Mouse (Mus musculus): ENCODE data around the gene Med13l.

Gene Med13l

DNA sequence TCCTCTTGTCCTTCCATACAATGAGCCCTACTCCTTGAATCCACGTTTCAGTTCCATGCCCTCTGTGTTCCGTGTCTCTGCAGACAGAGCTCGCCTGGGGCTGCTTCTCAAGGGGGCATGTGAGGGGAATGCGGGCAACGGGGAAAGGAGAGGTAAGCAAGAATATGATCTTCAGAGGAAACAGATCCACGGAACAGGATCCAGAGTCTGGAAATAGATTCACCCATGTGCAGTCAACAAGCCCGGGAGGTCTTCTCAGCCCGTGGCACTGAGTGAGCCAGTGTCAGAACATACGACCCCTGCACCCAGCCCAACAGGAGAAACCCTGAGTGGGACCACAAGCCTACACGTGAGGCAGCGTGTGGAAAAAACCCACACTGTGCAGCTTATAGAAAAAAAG is 228.7 kb downstream of the Med13l start:
- no peak for DNase-seq (ENCODE audit: low spot score in 2 of 2)

- DNase-seq (ENCODE audit: low spot score in 2 of 2): no peak
These were observed 229.3 kb downstream of the Med13l start for GRCm38 (mm10) chr5:118789776-118790175.

GRCm38 (mm10) chr5:118797811-118798210 is 237.3 kb downstream of the Med13l start:
- no peak for DNase-seq (ENCODE audit: low spot score in 2 of 2)

- no peak for DNase-seq (ENCODE audit: low spot score in 2 of 2)
These were observed 241.1 kb downstream of the Med13l start for GRCm38 (mm10) chr5:118801592-118801991.

- DNase-seq (ENCODE audit: low spot score in 2 of 2): no peak
These were observed 241.6 kb downstream of the Med13l start for GRCm38 (mm10) chr5:118802036-118802435.

DNA sequence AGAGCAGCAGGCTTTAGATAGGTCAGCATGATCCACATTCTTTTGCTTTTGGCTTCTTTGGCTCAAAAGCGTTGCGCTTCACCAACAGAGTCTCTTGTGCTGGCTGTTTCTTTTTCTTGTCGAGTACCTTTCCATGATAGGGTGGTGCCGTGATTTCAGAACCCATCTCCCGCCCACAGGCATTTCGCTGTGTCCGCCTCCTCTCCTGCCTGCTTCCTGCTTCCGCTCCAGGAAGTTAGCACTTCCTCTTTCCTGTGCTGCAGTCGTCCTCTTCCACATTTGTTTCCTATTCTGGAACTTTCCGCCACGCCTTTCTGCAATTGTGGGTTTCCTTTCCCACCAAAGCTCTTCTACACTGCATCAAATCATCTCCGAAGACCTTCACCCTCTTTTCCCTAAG is 248.5 kb downstream of the Med13l start:
- no peak for DNase-seq (ENCODE audit: low spot score in 2 of 2)

DNA sequence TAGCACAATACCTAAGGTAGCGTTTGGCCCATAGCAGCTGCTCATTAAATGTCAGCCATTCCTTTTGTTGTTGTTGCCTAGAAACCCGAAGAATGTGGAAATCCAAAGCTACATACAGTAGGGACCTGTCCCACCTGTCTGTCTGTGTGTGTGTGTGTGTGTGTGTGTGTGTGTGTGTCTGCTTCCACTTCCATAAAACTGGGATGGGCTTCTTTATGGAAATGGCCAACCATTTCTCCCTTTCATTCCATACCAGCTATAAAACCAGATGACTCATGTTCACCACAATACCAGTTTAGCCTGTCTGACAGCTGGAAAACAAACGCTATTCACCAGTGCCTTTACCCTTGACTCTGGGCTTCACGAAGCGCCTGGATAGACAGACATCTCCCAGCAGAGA is 249.1 kb downstream of the Med13l start:
- peak in 1 of 2 experiments; percentile 61 for DNase-seq (ENCODE audit: low spot score in 2 of 2)

DNA sequence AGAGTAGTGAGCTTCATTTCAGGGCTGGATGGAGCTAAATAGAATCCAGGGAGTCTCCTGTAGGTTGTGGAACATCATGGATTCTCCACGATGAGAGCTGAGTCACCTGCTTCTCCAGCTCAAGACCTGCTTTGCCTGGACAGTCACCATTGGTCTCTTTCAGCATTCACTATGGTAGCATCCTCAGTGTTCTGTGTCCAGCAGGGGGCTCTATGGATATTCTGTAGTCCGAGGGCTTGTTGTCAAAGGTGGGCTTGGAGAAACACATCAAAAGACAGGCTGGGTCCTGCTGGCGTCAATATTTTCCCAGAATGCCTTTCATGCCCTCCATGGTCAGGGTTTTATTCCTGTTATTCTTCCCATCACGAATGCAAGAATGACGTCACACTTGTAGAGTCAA is 251.2 kb downstream of the Med13l start:
- no peak for DNase-seq (ENCODE audit: low spot score in 2 of 2)

DNA sequence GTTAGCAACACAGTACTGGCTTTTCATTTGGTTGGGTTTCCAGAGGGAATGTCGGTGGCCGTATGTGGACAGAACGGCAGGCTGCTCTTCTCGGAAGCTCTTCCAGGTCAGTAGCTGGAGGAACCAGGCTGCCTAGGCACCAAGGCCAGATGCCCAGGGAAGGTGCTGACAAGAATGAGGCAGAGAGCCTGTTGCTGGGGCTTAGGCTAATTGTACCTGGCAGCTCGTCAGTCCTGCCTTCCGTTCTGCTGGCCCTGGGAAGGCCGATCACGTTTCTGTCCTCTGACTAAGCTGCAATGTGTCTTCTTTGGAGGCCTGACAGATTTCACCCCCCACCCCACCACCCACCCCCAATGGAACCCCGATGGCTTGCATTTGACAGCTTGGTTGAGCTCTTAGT is 251.9 kb downstream of the Med13l start:
- no peak for DNase-seq (ENCODE audit: low spot score in 2 of 2)

DNA sequence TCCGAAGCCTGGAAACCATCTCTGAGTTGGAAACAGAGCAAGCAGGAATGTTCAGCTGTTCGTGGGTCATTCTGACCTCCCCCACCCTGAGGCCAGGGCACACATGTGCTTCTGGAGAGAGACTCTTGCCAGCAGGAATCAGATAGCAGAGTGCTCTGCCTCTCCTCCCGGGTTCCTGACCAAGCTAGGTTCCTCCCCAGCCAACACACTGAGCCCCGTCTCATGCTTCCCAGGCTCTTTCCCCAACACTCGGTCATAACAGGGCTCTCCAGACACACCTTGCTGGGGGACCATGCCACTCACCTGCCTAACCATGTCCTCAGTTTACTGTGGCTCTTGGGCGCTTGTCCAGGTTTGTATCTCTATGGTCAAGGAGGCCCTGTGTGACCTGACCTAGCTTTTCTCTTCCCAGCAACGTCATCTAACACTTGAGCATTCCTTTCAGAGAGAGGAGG is 252.5 kb downstream of the Med13l start:
- no peak for DNase-seq (ENCODE audit: low spot score in 2 of 2)

- DNase-seq (ENCODE audit: low spot score in 2 of 2): peak; percentile 33 to 35
These were observed 253.6 kb downstream of the Med13l start for GRCm38 (mm10) chr5:118814052-118814451.

Measured in urinary bladder, adult 18-20 months (tissue).